Mouse (Mus musculus) kidney, adult 2 months (tissue): ENCODE results near the gene Tvp23b.

Experiments used
- CTCF ChIP-seq: fragments of 200-500 bp; conservative IDR thresholded peaks from 2 replicates; pipeline ENCODE4 v1.5.1; 2011; ENCODE audit warnings: low read depth, mild to moderate bottlenecking, control low read depth, low read length, moderate library complexity, mixed read lengths; ENCODE audit not compliant: insufficient read depth, insufficient read length
- POLR2A ChIP-seq: fragments of 200-500 bp; IDR thresholded peaks from one replicate; pipeline ENCODE4 v1.6.1; 2011; ENCODE audit warnings: low read depth, low read length, control low read depth

- TF ChIP-seq CTCF (0 out of 2 replicates have a peak, but pooled peaks have one; percentile 17), POLR2A (no peak)
Observed at GRCm38 (mm10) chr11:62909720-62910306, 30.6 kb downstream of the Tvp23b start.
